Mouse (Mus musculus): ENCODE data around the gene Nacad. TPM values are rescaled to one million over a fixed set of nuclear protein-coding genes. Genes with fewer than 3 reads are reported as not detected.
A peak's percentile ranks its signal among the peaks of the same experiment; 100 is the strongest.
"Not testable (repeated sequence)": the region's sequence is repeated elsewhere in the genome, so short reads cannot be mapped to it uniquely, and the experiment has no call there.

Nacad gene
- total RNA-seq (2021): 10 to 100 TPM; 43.8 to 44.9 TPM

- peak; percentile 68 for DNase-seq (ENCODE audit: extremely low spot score in 1 of 2, low spot score in 1 of 2)
These were observed at the start of gene Nacad for GRCm38 (mm10) chr11:6605491-6606399. Gene Nacad, minus strand, starts transcription at chr11:6606053.

GRCm38 (mm10) chr11:6654903-6655302 lies 49.0 kb upstream of the Nacad start:
- DNase-seq (ENCODE audit: extremely low spot score in 1 of 2, low spot score in 1 of 2): peak; percentile 57 to 95

GRCm38 (mm10) chr11:6652978-6653377 lies 47.1 kb upstream of the Nacad start:
- not testable (repeated sequence) for DNase-seq (ENCODE audit: extremely low spot score in 1 of 2, low spot score in 1 of 2)

- no peak for DNase-seq (ENCODE audit: extremely low spot score in 1 of 2, low spot score in 1 of 2)
These were observed 44.7 kb upstream of the Nacad start for GRCm38 (mm10) chr11:6650519-6650918.

DNA sequence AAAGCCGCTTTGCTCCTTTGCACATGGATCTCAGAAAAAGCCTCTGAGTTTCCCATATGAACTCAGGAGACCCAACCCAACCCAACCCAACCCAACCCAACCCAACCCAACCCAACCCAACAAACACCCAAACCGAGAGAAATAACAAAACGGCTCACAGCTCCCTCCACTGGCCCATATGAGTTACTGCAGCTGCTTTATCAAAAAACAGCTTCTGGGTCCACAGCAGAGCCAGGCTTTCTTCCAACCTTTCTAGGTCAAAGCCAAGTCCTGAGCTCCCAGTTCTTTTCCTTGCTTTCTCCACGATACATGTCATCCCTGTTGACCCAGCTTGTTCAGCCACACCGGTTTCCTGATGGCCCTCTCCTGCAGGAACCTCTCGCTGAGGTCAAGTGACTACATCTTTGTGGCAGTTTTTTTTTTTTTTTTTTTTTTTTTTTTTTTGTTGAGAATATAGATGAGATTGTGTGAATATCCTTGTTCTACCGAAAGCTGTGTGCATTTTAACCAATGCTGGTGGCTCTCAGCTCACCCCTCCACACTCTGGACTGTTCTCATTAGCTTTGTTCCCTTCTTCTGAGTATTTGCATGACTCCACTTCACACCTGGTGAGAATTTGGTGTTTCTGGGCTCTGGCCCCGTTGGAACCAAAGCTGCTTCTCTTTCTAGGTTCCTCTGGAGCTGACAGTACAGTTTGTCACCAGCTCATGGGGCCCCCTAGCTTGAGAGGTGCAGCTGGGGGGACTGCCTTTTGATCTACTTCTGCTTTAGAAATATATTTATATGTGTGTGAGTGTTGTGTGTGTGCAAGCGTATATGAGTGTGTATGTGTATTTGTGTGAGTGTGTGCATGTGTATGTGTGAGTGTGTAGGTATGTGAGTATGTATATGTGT lies 42.2 kb upstream of the Nacad start:
- DNase-seq (ENCODE audit: extremely low spot score in 1 of 2, low spot score in 1 of 2): no peak

- DNase-seq (ENCODE audit: extremely low spot score in 1 of 2, low spot score in 1 of 2): no peak
These were observed 38.7 kb upstream of the Nacad start for GRCm38 (mm10) chr11:6644566-6644965.

- no peak for DNase-seq (ENCODE audit: extremely low spot score in 1 of 2, low spot score in 1 of 2)
These were observed 33.2 kb upstream of the Nacad start for GRCm38 (mm10) chr11:6639072-6639471.

DNA sequence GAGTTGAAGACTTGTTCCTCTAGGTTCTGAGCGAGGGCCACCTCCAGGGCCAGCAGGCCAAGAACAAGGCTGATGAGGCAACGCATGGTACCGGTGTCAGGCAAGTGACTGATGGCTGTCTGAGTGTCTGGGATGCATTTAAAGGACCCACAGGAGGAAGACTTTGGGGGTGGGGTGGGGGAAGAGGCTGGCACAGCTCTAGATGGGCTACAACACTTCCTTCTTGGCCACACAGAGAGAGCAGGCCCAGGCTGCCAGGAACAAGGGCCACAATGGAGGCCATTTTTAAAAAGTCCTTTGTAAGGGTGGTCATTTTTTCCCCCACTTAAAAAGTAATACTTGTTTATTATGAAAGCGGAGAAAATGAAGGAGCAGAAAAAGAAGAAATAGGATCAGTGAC lies 32.7 kb upstream of the Nacad start, which contains the start of gene Wap:
Wap (minus strand) TSS at position 101 of the 400 bp plus-strand sequence.
- DNase-seq (ENCODE audit: extremely low spot score in 1 of 2, low spot score in 1 of 2): no peak

GRCm38 (mm10) chr11:6636150-6636549 lies 30.3 kb upstream of the Nacad start:
- no peak for DNase-seq (ENCODE audit: extremely low spot score in 1 of 2, low spot score in 1 of 2)

- peak in 1 of 2 experiments; percentile 25 for DNase-seq (ENCODE audit: extremely low spot score in 1 of 2, low spot score in 1 of 2)
These were observed 23.8 kb upstream of the Nacad start for GRCm38 (mm10) chr11:6629655-6630054.

DNA sequence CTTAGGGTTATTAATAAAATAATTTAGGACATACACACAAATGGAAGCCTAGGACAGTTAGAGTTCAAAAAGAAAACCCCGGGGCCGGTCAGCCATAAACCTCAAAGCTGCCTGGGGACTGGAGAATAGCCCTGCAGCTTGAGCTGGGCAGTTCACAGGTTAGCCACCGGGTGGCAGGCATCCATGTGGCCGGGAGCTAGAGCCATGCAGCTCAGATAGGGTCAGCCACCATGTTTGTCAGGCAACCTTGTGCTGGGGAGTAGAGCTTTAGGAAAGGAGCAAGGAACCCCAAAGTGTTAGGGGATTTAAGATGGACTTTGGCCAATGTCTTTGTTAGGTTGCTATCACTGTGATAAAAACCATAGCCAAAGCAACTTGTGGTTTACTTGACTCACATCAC lies 22.7 kb upstream of the Nacad start:
- DNase-seq (ENCODE audit: extremely low spot score in 1 of 2, low spot score in 1 of 2): peak in 1 of 2 experiments; percentile 44

DNA sequence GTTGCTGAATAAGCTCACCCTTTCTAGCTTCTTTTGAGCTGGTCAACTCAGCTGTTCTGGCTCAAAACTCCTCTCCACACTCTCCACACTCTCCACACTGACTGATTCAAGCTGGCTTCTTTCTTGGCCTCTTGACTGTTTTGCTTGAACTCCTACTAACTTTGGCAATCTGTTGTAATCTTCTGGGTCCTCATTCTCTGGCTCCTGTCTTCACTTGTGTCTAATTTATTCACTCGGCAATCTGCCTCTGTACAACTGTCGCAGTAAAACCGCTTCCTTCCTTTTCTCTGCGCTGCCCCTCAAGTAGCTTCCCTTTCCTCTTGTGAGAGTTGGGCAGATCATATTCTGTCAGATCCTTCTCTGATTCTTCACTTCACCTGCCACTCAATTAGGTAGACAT lies 21.9 kb upstream of the Nacad start:
- no peak for DNase-seq (ENCODE audit: extremely low spot score in 1 of 2, low spot score in 1 of 2)

DNA sequence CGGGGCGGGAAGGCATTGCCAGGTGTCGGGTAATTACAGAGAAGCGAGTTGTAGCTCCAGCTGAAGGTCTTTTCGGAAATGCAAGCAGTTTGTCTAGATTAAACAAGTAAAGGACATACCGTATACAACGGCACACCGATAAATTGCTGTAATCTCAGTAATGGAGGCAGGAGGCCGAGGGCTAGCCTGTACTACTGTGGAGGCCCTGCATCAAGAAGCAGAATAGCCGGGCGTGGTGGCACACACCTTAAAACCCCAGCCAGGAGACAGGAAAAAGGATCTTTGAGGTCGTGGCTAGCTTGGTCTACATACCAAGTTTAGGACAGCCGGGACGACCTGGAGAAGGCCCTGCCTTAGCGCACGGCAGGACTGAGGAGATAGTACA lies 20.5 kb upstream of the Nacad start:
- no peak for DNase-seq (ENCODE audit: extremely low spot score in 1 of 2, low spot score in 1 of 2)

DNA sequence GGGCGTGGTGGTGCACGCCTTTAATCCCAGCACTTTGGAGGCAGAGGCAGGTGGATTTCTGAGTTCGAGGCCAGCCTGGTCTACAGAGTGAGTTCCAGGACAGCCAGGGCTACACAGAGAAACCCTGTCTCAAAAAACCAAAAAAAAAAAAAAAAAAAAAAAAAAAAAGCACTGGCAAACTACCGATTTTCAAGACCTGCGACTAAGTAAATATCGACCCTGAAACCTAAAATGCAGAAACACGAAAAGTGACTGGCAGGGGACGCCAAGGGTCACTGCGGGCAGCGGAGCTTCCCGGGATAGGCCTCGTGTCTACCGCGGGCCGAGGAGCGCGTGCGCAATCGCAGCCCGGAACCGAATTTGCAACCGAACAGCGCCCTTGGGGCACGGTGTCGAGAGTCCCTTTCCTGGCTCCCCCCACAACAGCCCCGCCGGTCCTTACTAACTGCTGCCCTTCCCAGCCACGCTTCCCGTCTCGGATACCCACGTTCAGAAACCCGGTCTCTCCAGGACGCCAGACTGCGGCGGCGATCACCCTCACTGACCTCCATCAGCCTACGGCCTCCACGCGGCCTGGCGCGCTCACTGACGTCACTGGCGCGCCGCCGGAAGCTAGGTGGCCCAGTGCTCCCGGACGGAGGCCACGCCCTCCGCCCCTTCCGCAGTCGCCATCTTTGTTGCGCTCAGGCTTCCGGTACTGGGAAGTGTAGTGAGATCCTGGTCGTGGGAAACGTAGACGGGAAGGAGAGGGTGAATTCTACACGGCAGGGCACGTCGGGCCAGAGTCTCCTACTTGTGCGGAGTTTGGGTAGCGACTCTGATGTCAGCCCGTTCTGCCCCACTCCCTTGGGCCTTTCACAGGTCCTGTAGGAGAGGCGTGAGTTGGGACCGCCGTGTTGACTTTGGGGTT lies 19.9 kb upstream of the Nacad start, which contains the start of gene Tbrg4:
Tbrg4 (minus strand) TSS at position 590 of the 910 bp plus-strand sequence.
- peak; percentile 85 to 90 for DNase-seq (ENCODE audit: extremely low spot score in 1 of 2, low spot score in 1 of 2)

DNA sequence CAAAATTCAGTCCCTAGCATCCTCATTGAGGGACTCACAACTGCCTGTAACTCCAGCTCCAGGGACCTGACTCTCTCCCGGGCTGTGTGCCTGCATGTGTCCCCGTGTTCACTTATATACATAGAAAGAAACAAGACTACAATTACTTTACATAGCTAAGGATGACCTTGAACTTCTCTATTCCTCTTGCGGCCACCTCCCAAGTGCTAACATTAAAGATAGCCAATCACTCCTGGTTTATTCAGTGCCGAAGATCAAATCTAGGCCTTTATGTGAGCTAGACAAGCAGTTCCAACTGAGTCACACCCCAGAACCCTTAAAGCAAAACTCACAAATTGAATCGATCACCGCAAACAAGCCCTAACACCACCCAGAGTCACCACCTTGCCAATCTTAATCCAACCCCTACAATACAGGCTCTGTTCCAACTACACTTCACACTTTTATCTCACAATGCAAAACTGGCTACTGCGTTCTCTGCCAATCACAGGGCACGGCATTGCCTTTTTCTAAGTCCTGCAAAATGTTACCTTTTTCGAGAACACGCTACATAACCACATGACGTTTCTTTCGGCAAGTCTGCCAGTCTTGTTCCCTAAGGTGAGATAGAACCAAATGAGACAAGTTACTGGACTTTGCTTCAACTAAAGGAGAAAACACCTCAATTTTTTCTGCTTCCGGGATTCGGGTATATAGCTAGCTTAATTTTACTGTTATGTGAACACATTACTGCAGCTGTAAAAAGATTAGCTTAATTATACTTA lies 18.9 kb upstream of the Nacad start:
- no peak for DNase-seq (ENCODE audit: extremely low spot score in 1 of 2, low spot score in 1 of 2)

DNA sequence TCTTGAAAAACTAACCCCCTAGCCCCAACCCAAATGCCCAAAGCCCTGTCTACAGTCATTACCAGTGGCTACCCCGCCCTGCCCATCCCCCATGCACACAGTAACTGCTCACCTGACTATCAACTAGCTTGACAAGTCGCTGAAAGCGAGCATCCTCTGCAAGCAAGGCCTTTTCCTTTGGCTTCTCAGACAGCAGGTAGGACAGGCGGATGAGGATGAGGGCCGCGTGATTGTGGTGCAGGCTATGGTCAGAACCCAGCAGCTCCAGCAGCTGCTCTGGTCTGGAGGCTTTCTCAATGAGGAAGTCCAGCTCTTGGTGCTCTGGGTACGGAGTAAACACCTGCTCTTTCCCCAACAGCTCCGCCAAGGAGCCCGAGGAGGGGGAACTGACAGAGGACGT lies 17.9 kb upstream of the Nacad start:
- DNase-seq (ENCODE audit: extremely low spot score in 1 of 2, low spot score in 1 of 2): no peak

DNA sequence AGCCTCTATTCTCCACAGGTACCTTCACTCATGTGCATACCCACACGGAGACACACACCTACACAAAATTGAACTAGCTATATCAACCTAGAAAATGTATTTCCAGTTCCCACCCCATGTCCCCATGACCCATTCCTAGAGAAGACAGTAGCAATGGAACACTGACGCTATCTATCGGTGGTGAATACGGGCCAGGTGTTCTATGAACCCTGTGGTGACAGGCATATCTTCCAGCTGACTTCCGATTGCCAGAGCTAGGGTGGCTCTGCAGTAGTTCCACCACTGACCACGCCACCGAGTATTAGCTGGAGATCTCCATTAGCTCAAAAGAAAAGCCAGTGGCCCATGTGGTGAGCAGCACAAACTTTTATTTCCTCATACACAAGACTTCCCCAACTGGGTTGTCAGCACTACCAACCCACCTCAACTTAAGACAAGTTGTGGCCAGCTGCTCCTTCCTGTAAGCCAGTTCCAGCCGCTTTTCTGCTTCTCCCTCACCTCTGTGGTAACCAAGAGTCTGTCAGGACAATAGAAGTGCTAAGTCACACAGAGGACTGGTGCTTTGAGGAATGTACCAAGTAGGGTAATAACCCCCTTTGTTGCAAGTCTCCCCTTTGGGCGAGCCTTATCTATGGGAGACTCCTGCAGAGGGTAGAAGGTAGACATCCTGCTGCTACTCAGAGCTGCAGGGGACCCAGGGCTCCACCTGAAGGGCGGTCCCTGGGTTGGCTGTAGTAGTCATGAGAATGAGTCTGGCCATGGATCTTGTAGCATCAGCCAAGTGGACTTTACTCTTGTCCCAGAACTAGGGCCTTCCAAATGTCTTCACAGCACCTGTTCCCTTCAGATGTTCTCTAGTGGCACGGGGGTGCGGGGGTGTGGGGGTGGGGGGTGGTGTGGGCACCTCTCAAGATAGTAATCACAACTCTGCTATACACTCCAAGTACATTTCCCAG lies 9.7 kb upstream of the Nacad start:
- DNase-seq (ENCODE audit: extremely low spot score in 1 of 2, low spot score in 1 of 2): no peak

DNA sequence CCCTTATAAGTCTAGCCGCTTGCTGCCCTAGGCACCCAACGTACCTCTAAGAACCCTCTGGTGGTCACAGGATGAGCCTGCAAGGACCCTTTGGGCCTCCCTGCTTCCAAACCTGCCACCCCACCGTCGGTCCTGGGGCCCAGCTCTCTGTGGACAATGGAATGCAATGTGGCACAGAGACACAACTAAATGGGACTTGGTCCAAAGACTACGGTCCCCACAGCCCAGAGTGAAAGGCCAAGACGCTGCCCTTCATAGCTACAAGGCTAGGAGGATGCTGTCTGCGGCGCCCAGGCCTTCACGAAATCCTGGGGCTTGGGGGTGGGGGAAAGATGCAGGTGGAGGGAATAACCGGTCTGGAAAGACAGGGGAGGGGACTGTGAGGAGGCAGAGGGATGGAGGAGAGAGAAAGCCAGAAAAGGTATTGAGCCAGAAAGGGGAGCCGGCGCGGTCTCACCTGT lies 802 bp downstream of the Nacad start:
- peak in 1 of 2 experiments; percentile 41 for DNase-seq (ENCODE audit: extremely low spot score in 1 of 2, low spot score in 1 of 2)

Data from layer of hippocampus, postnatal 25 days (tissue).